In genomic region chr14:99631092-99631491, GRCm38 (mm10) we compare ENCODE assay signal across 11 mouse cellular contexts.
DNase-seq lines count a peak whose midpoint lies in the region; ATAC-seq lines count a peak whose summit lies in the region.
"Had no signal": no experiment of that assay in that cellular context is flagged by ENCODE, and none has a peak within 500 bp of the region (broad histone marks: within the 10 kb centered on the region; RNA-seq: fewer than 3 reads in every experiment).

No protein-coding gene starts in this region.

- H3K9me3 ChIP-seq in intestine, embryonic 15.5 days = no peaks in the 10 kb centered on the region
- H3K9me3 ChIP-seq: forebrain, embryonic 12.5 days; heart, embryonic 10.5 days had no signal

- 36% methylated on average over 10 of the region's 10 CpGs for WGBS in intestine, embryonic 15.5 days

- H3K36me3 ChIP-seq in intestine, embryonic 15.5 days = no peaks in the 10 kb centered on the region
- H3K36me3 ChIP-seq: forebrain, embryonic 12.5 days; heart, embryonic 10.5 days had no signal

- no peak overlapping the region for H3K4me3 ChIP-seq in intestine, embryonic 15.5 days (replicated peaks)
- H3K4me3 ChIP-seq: forebrain, embryonic 12.5 days; heart, embryonic 10.5 days had no signal

- DNase-seq in left cerebral cortex, adult 11 months (ENCODE audit: low spot score) = peak; percentile 54
- no peak for DNase-seq in left cerebral cortex, postnatal 4 days
- DNase-seq in NIH3T3 (ENCODE audit: low read depth) = peak; percentile 62
- peak; percentile 8 to 29 for DNase-seq in natural killer cell, adult 2 months (ENCODE audit: low spot score in 2 of 2)
- no peak for DNase-seq in gastrocnemius, postnatal 14 days
- DNase-seq in gastrocnemius, postnatal 4 days (ENCODE audit: low spot score in 2 of 2) = no peak
- DNase-seq: thymus, postnatal 25 days had no signal

- intact Hi-C loops in left cerebral cortex, postnatal 4 days (cut with DNase I) = no loop called here
- intact Hi-C loops in gastrocnemius, postnatal 14 days (cut with DNase I; ENCODE audit: low total_unique reads) = no loop called here

- no peak overlapping the region for H3K4me2 ChIP-seq in intestine, embryonic 15.5 days (replicated peaks)
- H3K4me2 ChIP-seq: forebrain, embryonic 12.5 days had no signal

- ATAC-seq in intestine, embryonic 15.5 days = peak; percentile 65; the same call in 1 of the 2 replicates
- ATAC-seq: Patski had no signal

- H3K27ac ChIP-seq in intestine, embryonic 15.5 days = no peak overlapping the region
- H3K27ac ChIP-seq: forebrain, embryonic 12.5 days; heart, embryonic 10.5 days had no signal

- no peaks in the 10 kb centered on the region for H3K4me1 ChIP-seq in intestine, embryonic 15.5 days (replicated peaks)
- H3K4me1 ChIP-seq: forebrain, embryonic 12.5 days; heart, embryonic 10.5 days had no signal

- H3K9ac ChIP-seq in intestine, embryonic 15.5 days = no peak overlapping the region
- H3K9ac ChIP-seq: forebrain, embryonic 12.5 days had no signal

- no peaks in the 10 kb centered on the region for H3K27me3 ChIP-seq in intestine, embryonic 15.5 days (replicated peaks)
- H3K27me3 ChIP-seq: forebrain, embryonic 12.5 days; Patski had no signal

Comparison
In these comparisons a context has a peak if more than half of its experiments do, and no peak if none do; other contexts are left out.
1. DNase-seq: peak in left cerebral cortex, adult 11 months (single experiment), NIH3T3 (single experiment) and natural killer cell, adult 2 months (2 of 2); none in left cerebral cortex, postnatal 4 days (single experiment), gastrocnemius, postnatal 14 days (single experiment) and gastrocnemius, postnatal 4 days (0 of 2).